Mouse (Mus musculus) small intestine, adult 2 months (tissue): ENCODE measurements at regions not wholly inside any gene's neighbourhood (a gene's known extent, or its start where the extent isn't known, plus 50 kb on each side); places are given as distances from the start of the nearest gene placed in this dataset.

Experiments used
- CTCF ChIP-seq: fragments of 200-500 bp; IDR thresholded peaks from 2 replicates; pipeline ENCODE4 v1.5.1; 2012; ENCODE audit warnings: low read depth, mild to moderate bottlenecking, control low read depth, inconsistent platforms, low read length, moderate library complexity, mixed read lengths; ENCODE audit not compliant: insufficient replicate concordance, insufficient read length; ENCODE audit errors: extremely low read depth
- POLR2A ChIP-seq: fragments of 200-500 bp; IDR thresholded peaks from 2 replicates; pipeline ENCODE4 v1.6.1; 2012; ENCODE audit warnings: low read depth, mild to moderate bottlenecking, control low read depth, inconsistent platforms, low read length, moderate library complexity

DNA sequence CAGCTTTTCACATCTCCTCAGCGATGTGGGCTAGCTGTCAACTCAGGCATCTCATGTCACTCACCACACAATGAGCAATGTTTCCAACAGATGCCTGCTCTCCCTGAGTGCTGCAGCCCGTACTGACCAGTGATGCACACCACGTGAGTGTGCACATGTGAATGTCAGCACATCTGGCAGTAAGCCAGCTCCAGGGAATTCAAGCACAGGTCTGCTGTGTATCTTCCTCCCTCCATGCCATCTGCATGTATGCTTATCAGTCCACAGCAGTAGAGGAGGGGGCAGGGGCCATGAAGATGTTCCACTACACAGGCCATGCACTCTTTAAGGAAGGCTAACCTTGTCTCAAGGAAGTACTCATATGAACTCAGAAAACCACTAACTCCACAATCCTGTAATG, 183.2 kb downstream of the Clic5 start:
- no peak for TF ChIP-seq POLR2A
- TF ChIP-seq CTCF = no peak
